In genomic region chr4:110209613-110210012, GRCm38 (mm10) we compare ENCODE assay signal across 17 mouse cellular contexts.
DNase-seq lines count a peak whose midpoint lies in the region; ATAC-seq and TF ChIP-seq lines count a peak whose summit lies in the region.
"Had no signal": no experiment of that assay in that cellular context is flagged by ENCODE, and none has a peak within 500 bp of the region (broad histone marks: within the 10 kb centered on the region; RNA-seq: fewer than 3 reads in every experiment).

No protein-coding gene starts in this region.

- 27% methylated on average over 5 of the region's 5 CpGs for WGBS in embryonic facial prominence, embryonic 11.5 days
- WGBS in hindbrain, embryonic 12.5 days: 32% methylated on average over 5 of the region's 5 CpGs
- 21% methylated on average over 5 of the region's 5 CpGs for WGBS in neural tube, embryonic 12.5 days
- WGBS in lung, adult 2 months: 72% methylated on average over 5 of the region's 5 CpGs

- no peak overlapping the region for H3K4me2 ChIP-seq in embryonic facial prominence, embryonic 11.5 days (ENCODE audit: low read depth, low read length)
- H3K4me2 ChIP-seq in hindbrain, embryonic 12.5 days (replicated peaks): no peak overlapping the region
- H3K4me2 ChIP-seq in neural tube, embryonic 12.5 days (replicated peaks): no peak overlapping the region
- H3K4me2 ChIP-seq: embryonic facial prominence, embryonic 12.5 days; heart, embryonic 11.5 days had no signal

- TF ChIP-seq POLR2A in lung, adult 2 months (IDR thresholded peaks at IDR 0.05; ENCODE audit: borderline replicate concordance, extremely low read depth, low read depth, low read length): no peak

- peak; percentile 61 for DNase-seq in heart, adult 11 months
- no peak for DNase-seq in heart, postnatal 14 days
- DNase-seq in embryonic facial prominence, embryonic 11.5 days (ENCODE audit: low spot score): peak; percentile 40
- DNase-seq in lung, adult 2 months: no peak
- DNase-seq in left cerebral cortex, postnatal 14 days (ENCODE audit: low spot score in 2 of 2): no peak
- DNase-seq: adrenal gland, adult 2 months; cerebellum, adult 18-20 months; gastrocnemius, postnatal 10 days; heart, postnatal 36 days; thymus, postnatal 36 days had no signal

- intact Hi-C loops in heart, postnatal 14 days (cut with DNase I): no loop called here
- intact Hi-C loops in left cerebral cortex, postnatal 14 days (cut with DNase I): no loop called here

- no peak overlapping the region for H3K9ac ChIP-seq in embryonic facial prominence, embryonic 11.5 days (replicated peaks; ENCODE audit: low read length)
- no peak overlapping the region for H3K9ac ChIP-seq in hindbrain, embryonic 12.5 days
- H3K9ac ChIP-seq in neural tube, embryonic 12.5 days: no peak overlapping the region
- H3K9ac ChIP-seq: embryonic facial prominence, embryonic 12.5 days had no signal

- no peak for ATAC-seq in embryonic facial prominence, embryonic 11.5 days (replicated peaks; ENCODE audit: insufficient number of reproducible peaks, low FRiP score, low TSS enrichment, low read depth)
- ATAC-seq in hindbrain, embryonic 12.5 days (ENCODE audit: low FRiP score): no peak; the same call in 1 of the 2 replicates
- ATAC-seq in neural tube, embryonic 12.5 days (ENCODE audit: low FRiP score, low read depth): 0 out of 2 replicates have a peak, but pooled peaks have one; percentile 25
- ATAC-seq: intestine, embryonic 16.5 days had no signal

- no peaks in the 10 kb centered on the region for H3K9me3 ChIP-seq in embryonic facial prominence, embryonic 11.5 days (replicated peaks; ENCODE audit: control insufficient read depth, low read length)
- no peaks in the 10 kb centered on the region for H3K9me3 ChIP-seq in hindbrain, embryonic 12.5 days (replicated peaks)
- no peaks in the 10 kb centered on the region for H3K9me3 ChIP-seq in neural tube, embryonic 12.5 days
- H3K9me3 ChIP-seq: embryonic facial prominence, embryonic 12.5 days had no signal

- no peak for TF ChIP-seq CTCF in lung, adult 2 months (IDR thresholded peaks at IDR 0.05; ENCODE audit: insufficient read depth, low read length)

- no peak overlapping the region for H3K27ac ChIP-seq in embryonic facial prominence, embryonic 11.5 days (replicated peaks; ENCODE audit: low read depth, low read length)
- H3K27ac ChIP-seq in hindbrain, embryonic 12.5 days: peak overlapping the region; percentile 55; the same call in 1 of the 2 replicates
- no peak overlapping the region for H3K27ac ChIP-seq in neural tube, embryonic 12.5 days
- H3K27ac ChIP-seq: embryonic facial prominence, embryonic 12.5 days; layer of hippocampus, adult 2 months; stomach, postnatal 0 days had no signal

- no peaks in the 10 kb centered on the region for H3K4me1 ChIP-seq in embryonic facial prominence, embryonic 11.5 days (ENCODE audit: control insufficient read depth, insufficient read depth, low read length)
- peaks cover 19% of the 10 kb centered on the region for H3K4me1 ChIP-seq in hindbrain, embryonic 12.5 days
- peaks cover 27% of the 10 kb centered on the region for H3K4me1 ChIP-seq in neural tube, embryonic 12.5 days
- no peaks in the 10 kb centered on the region for H3K4me1 ChIP-seq in lung, adult 2 months (ENCODE audit: control insufficient read depth, insufficient read depth, low read length)
- H3K4me1 ChIP-seq: embryonic facial prominence, embryonic 12.5 days had no signal

- no peaks in the 10 kb centered on the region for H3K27me3 ChIP-seq in embryonic facial prominence, embryonic 11.5 days (ENCODE audit: control insufficient read depth, insufficient read depth, low read length)
- no peaks in the 10 kb centered on the region for H3K27me3 ChIP-seq in hindbrain, embryonic 12.5 days
- no peaks in the 10 kb centered on the region for H3K27me3 ChIP-seq in neural tube, embryonic 12.5 days (replicated peaks)
- H3K27me3 ChIP-seq: embryonic facial prominence, embryonic 12.5 days had no signal

- no peak overlapping the region for H3K4me3 ChIP-seq in embryonic facial prominence, embryonic 11.5 days (ENCODE audit: low read depth, low read length)
- H3K4me3 ChIP-seq in hindbrain, embryonic 12.5 days: no peak overlapping the region
- no peak overlapping the region for H3K4me3 ChIP-seq in neural tube, embryonic 12.5 days
- H3K4me3 ChIP-seq in lung, adult 2 months (replicated peaks; ENCODE audit: extremely low read depth, low read depth, low read length): no peak overlapping the region
- H3K4me3 ChIP-seq: embryonic facial prominence, embryonic 12.5 days; layer of hippocampus, adult 2 months had no signal

- no peaks in the 10 kb centered on the region for H3K36me3 ChIP-seq in embryonic facial prominence, embryonic 11.5 days (replicated peaks; ENCODE audit: control insufficient read depth, insufficient read depth, low read depth, low read length)
- peaks cover 25% of the 10 kb centered on the region for H3K36me3 ChIP-seq in hindbrain, embryonic 12.5 days
- peaks cover 38% of the 10 kb centered on the region; the same call in 1 of the 2 replicates for H3K36me3 ChIP-seq in neural tube, embryonic 12.5 days
- H3K36me3 ChIP-seq: embryonic facial prominence, embryonic 12.5 days had no signal

Comparison
In these comparisons a context has a peak if more than half of its experiments do, and no peak if none do; other contexts are left out.
1. DNase-seq: peak in heart, adult 11 months (single experiment) and embryonic facial prominence, embryonic 11.5 days (single experiment); none in heart, postnatal 14 days (0 of 2), lung, adult 2 months (single experiment) and left cerebral cortex, postnatal 14 days (0 of 2).